Mouse (Mus musculus) myocyte (in vitro differentiated cells): ENCODE results near the gene A630076J17Rik.

Source experiments
- E2F4 ChIP-seq: IDR thresholded peaks from one replicate; pipeline ENCODE4 v1.6.1; 2011; ENCODE audit warnings: mild to moderate bottlenecking, control low read depth, moderate library complexity; ENCODE audit not compliant: insufficient read depth
- MYOD1 ChIP-seq, 3 experiments: IDR thresholded peaks; one replicate each; pipeline ENCODE4 v1.6.1; 2011; ENCODE audit warnings: control low read depth in 2 of 3, low read depth in 2 of 3, mild to moderate bottlenecking in 2 of 3, moderate library complexity in 1 of 3; ENCODE audit not compliant: insufficient read length in 2 of 3, control insufficient read depth in 1 of 3
- POLR2A ChIP-seq: IDR thresholded peaks from one replicate; pipeline ENCODE4 v1.6.1; 2011; ENCODE audit warnings: low read depth, mild to moderate bottlenecking, control low read depth, moderate library complexity; ENCODE audit not compliant: insufficient read length
- POLR2AphosphoS2 ChIP-seq: IDR thresholded peaks from one replicate; pipeline ENCODE4 v1.6.1; 2011; ENCODE audit warnings: low read depth, control low read depth; ENCODE audit not compliant: insufficient read length
- TCF12 ChIP-seq: IDR thresholded peaks from one replicate; pipeline ENCODE4 v1.6.1; 2011; ENCODE audit warnings: mild to moderate bottlenecking, control low read depth; ENCODE audit not compliant: poor library complexity, insufficient read depth, severe bottlenecking

GRCm38 (mm10) chr3:107188226-107188899 lies 42.1 kb upstream of the A630076J17Rik start:
- TF ChIP-seq TCF12 (no peak), E2F4 (no peak), MYOD1 (IDR thresholded peaks at IDR 0.05; ENCODE audit: control insufficient read depth in 1 of 3, insufficient read length in 2 of 3, low read depth in 2 of 3) (no peak), POLR2A (no peak), POLR2AphosphoS2 (no peak)
